Mouse (Mus musculus) neural tube, embryonic 11.5 days (tissue): Measurements from ENCODE around the gene Inhbb. TPM values are rescaled to one million over a fixed set of nuclear protein-coding genes. Genes with fewer than 3 reads are reported as not detected.

Experiments
- ATAC-seq: fragments of 200-750 bp; cut with Nextera tagmentation; 2 replicates; pipeline ENCODE4 v1.8.0; 2017; ENCODE audit warnings: moderate number of reproducible peaks, mild to moderate bottlenecking, moderate TSS enrichment, moderate library complexity; ENCODE audit not compliant: insufficient read depth, low FRiP score, low TSS enrichment
- DNase-seq: peaks from one replicate; pipeline ENCODE4 v3.0.0-alpha.2; 2015; ENCODE audit warnings: low spot score
- H3K27ac ChIP-seq: fragments of 300-500 bp; sonication (generic); 2 replicates; pipeline ENCODE4 v1.5.1; 2014; ENCODE audit warnings: low read depth, mild to moderate bottlenecking, low read length
- H3K27me3 ChIP-seq: fragments of 300-500 bp; sonication (generic); 2 replicates; pipeline ENCODE4 v1.6.1; 2014; ENCODE audit warnings: mild to moderate bottlenecking, low read length, mixed read lengths; ENCODE audit not compliant: control insufficient read depth, insufficient read depth
- H3K36me3 ChIP-seq: fragments of 300-500 bp; sonication (generic); 2 replicates; pipeline ENCODE4 v1.6.1; 2014; ENCODE audit warnings: mild to moderate bottlenecking, low read length, moderate library complexity, mixed read lengths; ENCODE audit not compliant: control insufficient read depth, insufficient read depth
- H3K4me1 ChIP-seq: fragments of 300-500 bp; sonication (generic); 2 replicates; pipeline ENCODE4 v1.6.1; 2014; ENCODE audit warnings: low read length, mixed read lengths; ENCODE audit not compliant: control insufficient read depth, insufficient read depth
- H3K4me2 ChIP-seq: fragments of 300-500 bp; sonication (generic); 2 replicates; pipeline ENCODE4 v1.6.1; 2014; ENCODE audit warnings: low read depth, mild to moderate bottlenecking, moderate library complexity
- H3K4me3 ChIP-seq: fragments of 300-500 bp; sonication (generic); 2 replicates; pipeline ENCODE4 v1.5.1; 2014; ENCODE audit warnings: low read depth, low read length
- H3K9ac ChIP-seq: fragments of 300-500 bp; sonication (generic); 2 replicates; pipeline ENCODE4 v1.6.1; 2014; ENCODE audit warnings: mild to moderate bottlenecking, low read length
- H3K9me3 ChIP-seq: fragments of 300-500 bp; sonication (generic); 2 replicates; pipeline ENCODE4 v1.6.1; 2016; ENCODE audit warnings: low read length; ENCODE audit not compliant: control insufficient read depth
- WGBS: fragments of 180-500 bp; shearing (Covaris S2); extraction: QIAGEN DNeasy Blood & Tissue Kit; methylation state at CpG from one replicate; pipeline ENCODE4 v1.1.7; 2014; 5-methylcytosine and 5-hydroxymethylcytosine counted together
- polyA plus RNA-seq: library from polyadenylated mRNA; unstranded; fragments of >200 nt; fragmentation: Nextera tagmentation; extraction: Ambion mirVana; gene quantifications from 2 replicates; pipeline ENCODE4 v1.2.1, GENCODE M21; 2014

Inhbb gene
- polyA plus RNA-seq, 1 experiment from 2014 or later: 0.64 TPM

DNA sequence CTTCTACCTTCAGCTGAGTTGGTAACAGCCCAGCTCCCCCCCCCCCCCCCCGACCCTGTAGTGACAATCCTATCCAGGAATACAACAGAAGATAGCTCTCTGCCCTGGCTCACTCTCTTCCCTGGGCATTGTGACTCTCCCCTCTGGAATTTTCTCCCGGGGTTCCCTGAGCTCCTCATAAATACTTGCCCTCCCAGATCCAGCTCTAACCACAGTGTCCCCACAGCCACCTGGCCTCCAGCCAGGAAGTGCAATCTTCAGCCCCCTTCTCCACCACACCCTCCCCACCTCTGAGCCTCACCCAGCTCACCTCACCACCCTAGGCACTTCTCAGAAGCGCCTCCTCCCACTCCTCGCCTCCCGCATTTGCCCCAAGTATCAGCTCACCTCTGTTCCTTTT, 46.7 kb downstream of the Inhbb start:
- no peak overlapping the region for H3K4me3 ChIP-seq
- H3K4me1 ChIP-seq: no peaks in the 10 kb centered on the region
- no peak overlapping the region for H3K4me2 ChIP-seq
- no peaks in the 10 kb centered on the region for H3K9me3 ChIP-seq
- H3K27ac ChIP-seq: no peak overlapping the region
- DNase-seq (no peak), ATAC-seq (no peak)
- H3K27me3 ChIP-seq: no peaks in the 10 kb centered on the region
- H3K36me3 ChIP-seq: no peaks in the 10 kb centered on the region
- WGBS: 73% methylated on average over 5 of the region's 5 CpGs
- no peak overlapping the region for H3K9ac ChIP-seq

DNA sequence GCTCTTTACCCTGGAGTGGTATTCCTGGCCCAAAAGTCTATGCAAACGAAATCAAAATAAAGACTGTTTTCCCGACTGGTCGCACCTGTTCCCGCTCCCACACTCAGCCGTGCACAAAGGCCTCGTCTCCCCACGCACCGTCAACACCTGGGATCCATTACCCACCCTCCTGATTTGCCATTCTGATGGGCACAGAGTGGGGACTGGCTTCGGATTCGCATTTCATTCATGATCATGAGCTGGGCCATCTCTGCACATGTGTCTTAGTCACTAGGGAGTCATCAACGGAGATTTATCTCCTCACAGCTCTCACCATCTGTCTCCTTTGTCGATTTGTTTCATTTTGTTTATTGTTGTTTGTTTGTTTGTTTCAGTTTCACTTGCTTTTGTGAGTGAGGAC, 54.5 kb downstream of the Inhbb start:
- Histone ChIP-seq H3K4me1 (no peaks in the 10 kb centered on the region), H3K4me2 (no peak overlapping the region), H3K9ac (no peak overlapping the region), H3K9me3 (no peaks in the 10 kb centered on the region), H3K27me3 (no peaks in the 10 kb centered on the region), H3K36me3 (no peaks in the 10 kb centered on the region), H3K4me3 (no peak overlapping the region), H3K27ac (no peak overlapping the region)
- 61% methylated on average over 12 of the region's 12 CpGs for WGBS
- DNase-seq (no peak), ATAC-seq (peak; percentile 50; the same call in 1 of the 2 replicates)

DNA sequence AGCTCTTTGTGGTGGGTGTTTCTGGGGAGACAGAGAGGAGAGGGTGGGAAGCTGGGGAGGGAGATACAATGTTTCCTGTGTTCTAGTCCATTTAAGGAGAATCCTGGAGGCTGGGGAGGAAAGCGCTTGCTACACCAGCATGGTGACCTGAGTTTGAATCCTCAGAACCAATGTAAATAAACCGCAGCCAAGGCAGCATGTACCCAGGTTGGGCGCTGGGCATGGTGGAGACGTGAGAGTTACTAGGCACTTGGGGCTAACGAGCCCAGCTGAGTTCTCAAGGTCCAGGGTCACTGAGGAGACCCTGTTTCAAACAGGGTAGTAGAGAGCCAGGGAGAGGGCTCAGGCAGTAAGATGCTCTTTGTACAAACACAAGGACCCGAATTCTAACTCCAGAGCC, 55.7 kb downstream of the Inhbb start:
- H3K36me3 ChIP-seq: no peaks in the 10 kb centered on the region
- H3K4me2 ChIP-seq: no peak overlapping the region
- H3K4me3 ChIP-seq: no peak overlapping the region
- DNase-seq (no peak), ATAC-seq (no peak)
- H3K9ac ChIP-seq: no peak overlapping the region
- H3K9me3 ChIP-seq: no peaks in the 10 kb centered on the region
- no peaks in the 10 kb centered on the region for H3K4me1 ChIP-seq
- 89% methylated on average over 6 of the region's 6 CpGs for WGBS
- no peak overlapping the region for H3K27ac ChIP-seq
- no peaks in the 10 kb centered on the region for H3K27me3 ChIP-seq

Other genes starting within 250 kb of the Inhbb start
- gene Ralb, start 82.5 kb upstream of the Inhbb start, polyA plus RNA-seq: 78.6 and 84.1 TPM in 2 replicates
- gene Tmem185b, start 103.9 kb upstream of the Inhbb start, polyA plus RNA-seq: 23.1 and 23.7 TPM in 2 replicates
- 30.4 and 33.3 TPM in 2 replicates for gene Epb41l5, start 226.8 kb upstream of the Inhbb start, polyA plus RNA-seq